Mouse (Mus musculus) ES-E14 (cell line): ENCODE results near the gene Lce1l.

Experiments
- CHD2 ChIP-seq: IDR thresholded peaks from 2 replicates; pipeline ENCODE4 v1.6.1; 2014; ENCODE audit warnings: mild to moderate bottlenecking, low read depth, low read length, inconsistent platforms
- ZC3H11A ChIP-seq: IDR thresholded peaks from 2 replicates; pipeline ENCODE4 v1.6.1; 2012; ENCODE audit warnings: low read depth, mild to moderate bottlenecking, inconsistent platforms, low read length, borderline replicate concordance
- ZNF384 ChIP-seq: IDR thresholded peaks from 2 replicates; pipeline ENCODE4 v1.6.1; 2012; ENCODE audit warnings: low read depth, low read length, inconsistent platforms

DNA sequence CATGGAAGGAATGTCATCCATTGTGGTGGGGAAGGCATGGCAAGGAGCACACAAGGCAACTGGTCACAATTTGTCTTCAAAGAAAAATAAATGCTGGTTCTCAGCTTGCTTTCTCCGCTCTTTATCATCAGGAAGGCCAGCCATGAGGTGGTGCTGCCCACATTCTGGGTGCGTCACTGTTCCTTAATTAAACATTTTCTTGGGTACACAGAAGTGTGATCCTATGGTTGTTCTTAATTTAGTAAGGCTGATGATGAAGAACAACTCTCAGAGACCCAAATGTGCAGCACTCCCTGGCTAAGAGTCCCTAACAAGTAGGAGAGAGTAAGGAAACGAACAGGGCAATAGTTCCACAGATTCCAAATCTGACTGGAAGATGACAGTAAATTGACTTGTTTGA is 23.1 kb upstream of the Lce1l start:
- TF ChIP-seq ZNF384: no peak
- no peak for TF ChIP-seq CHD2
- TF ChIP-seq ZC3H11A: no peak
